Mouse (Mus musculus): ENCODE measurements around the gene Trabd2b.

The Trabd2b gene

DNA sequence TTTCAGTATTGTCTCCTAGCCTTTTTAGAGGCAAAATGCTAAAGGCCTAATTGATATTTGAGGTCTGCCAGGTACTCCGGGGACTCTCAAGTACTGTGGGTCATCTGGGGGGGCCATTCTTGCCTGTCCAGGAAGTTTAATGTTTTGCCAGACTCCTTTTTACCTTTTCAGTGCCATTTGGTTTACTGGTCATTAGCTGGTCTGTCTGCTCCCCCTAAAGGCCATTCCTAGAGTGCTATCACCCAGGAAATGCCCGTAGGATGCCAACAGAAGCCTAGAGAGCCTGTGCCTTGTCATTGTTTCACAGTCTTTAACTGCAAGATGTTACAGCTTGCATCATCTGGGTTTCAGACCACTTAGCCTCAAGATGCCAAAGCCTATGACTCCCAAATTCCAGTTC is 35.7 kb downstream of the Trabd2b start:
- no peak for DNase-seq (ENCODE audit: extremely low spot score, low spot score)

DNA sequence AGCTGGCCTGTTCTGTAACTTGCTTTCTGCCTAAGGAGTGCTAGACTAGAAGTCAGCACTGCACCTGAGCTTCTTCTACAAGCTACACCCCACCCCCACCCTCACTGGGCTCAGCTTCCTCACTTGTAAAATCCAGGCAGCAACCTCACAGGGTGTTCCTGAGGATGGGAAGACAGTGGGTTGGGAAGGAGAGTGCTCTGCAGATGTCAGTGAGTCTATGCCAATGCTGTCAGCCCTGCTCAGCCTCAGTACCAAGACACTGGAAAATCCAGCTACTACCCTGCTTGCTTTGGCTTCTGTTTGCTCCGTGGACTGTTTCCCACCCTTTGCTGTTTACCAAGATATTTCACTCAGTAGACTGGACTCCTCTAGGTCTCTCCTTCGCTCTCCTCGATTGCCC is 36.1 kb downstream of the Trabd2b start:
- no peak for DNase-seq (ENCODE audit: extremely low spot score, low spot score)

DNA sequence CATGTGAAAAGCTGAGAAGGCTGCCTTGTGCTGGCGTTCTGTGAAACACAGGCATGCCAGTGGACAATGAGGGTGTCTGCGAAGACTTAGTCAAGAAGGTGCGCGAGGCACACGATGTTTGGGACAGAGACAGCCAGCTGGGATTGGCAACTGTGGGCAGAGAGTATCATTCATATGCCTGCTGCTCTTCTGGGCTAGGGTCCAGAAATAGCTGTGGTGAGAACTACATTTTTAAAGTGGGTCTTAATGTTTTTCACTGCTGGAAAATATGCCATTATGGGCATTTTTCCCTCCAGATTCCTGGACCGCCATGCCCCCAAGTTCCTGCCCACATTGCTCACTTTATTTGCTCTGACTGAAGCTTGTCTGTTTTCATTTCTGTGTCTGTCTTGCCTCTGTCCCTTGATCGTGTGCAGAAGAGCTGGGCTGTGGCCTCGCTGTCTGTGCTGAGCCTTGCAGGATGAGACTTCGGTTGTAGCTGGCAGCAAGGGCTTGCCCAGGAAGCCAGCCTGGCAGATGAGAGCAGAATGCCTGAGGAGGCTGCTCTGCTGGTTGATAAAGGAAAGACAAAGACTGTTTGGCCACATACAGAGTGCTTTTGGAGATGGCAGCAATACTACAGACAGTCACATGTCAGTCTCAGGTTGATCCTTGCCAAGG is 42.0 kb downstream of the Trabd2b start:
- DNase-seq (ENCODE audit: extremely low spot score, low spot score), result no peak

DNA sequence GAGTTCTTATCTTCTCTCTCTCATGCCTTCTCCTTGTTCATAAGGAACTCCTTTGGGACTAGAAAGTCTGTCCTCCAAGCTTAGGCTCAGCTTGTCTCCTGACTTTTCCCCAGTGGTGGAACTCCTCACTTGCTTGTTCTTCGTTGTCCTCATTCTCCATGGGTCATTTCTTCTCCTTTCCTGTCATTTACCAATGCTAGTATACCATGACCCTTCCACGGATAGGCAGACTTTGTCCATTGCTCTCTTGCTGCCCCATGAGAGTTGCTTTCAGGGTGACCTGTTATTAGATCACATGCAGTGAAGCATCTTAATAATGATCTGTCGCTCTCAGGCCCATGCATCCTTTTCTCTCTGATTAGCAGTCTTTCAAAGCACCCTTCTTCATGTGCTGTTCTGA is 46.6 kb downstream of the Trabd2b start:
- DNase-seq (ENCODE audit: extremely low spot score, low spot score), result no peak

DNA sequence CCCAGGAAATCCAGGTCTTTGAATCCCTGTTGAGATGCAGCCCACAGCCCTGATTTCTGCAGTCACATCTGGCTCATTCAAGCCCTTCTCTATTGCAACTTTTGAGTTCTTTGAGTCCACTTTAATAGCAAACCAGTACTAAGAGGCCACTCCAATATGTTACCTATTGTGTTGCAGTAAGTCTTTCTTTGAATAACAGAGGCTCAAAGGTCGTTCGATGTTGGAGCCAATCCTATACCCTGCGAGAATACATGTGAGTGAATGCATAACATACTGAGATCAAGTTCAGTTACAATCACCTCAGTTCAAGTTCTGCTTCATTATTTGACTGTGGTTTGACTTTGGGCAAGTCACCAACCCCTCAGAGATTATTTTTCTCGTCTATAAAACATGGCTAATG is 47.5 kb downstream of the Trabd2b start:
- DNase-seq (ENCODE audit: extremely low spot score, low spot score), result no peak

DNA sequence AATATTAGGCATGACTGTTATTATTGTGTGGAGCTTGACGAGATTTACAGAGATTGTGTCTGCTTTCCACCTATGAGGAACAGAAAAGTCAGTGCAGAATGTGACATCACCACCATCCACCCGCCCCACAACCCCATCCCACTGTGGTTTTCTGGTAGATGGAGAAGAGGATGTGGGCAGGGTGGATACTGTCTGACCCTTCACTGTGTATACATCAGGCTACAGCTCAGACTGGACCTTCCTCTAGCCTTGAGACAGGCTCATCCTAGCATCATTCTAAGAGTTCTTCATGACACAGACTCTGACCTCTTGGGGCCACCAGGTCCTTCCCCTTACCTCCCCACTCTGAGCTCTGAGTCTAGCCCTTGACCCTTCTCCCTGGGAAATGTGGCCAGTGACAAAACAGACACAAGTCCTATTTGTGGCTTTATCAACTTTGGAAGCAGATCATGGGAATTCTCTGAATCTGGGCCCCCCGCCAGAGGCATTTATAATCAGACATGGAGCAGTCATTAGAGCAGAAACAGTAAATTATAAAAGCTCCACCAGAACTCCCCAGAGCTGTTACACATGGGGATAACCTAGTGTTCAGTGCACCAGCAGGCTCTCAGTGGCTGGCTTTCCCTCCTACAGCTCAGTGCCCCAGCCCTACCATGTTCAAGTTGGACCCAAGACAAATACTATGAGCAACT is 48.1 kb downstream of the Trabd2b start:
- no peak for DNase-seq (ENCODE audit: extremely low spot score, low spot score)

DNA sequence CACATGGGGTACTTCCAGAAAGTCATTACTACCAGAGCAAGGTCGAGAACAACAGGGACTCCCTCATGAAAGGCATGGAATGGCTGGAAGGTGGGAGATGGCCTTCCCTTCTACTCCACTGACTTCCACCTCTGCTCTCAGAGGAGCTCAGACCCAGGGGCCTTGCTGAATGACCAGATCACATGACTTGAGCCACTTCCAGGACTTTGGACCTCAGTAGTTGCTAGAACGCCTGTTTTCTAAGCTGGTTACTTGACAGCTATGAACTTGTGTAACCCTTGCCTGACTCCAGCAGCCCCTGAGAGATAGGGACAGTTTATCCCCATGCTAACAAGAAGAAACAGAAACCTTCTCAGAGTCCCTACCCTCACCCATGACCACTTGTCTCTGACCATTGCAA is 50.6 kb downstream of the Trabd2b start:
- DNase-seq (ENCODE audit: extremely low spot score, low spot score), result no peak

DNA sequence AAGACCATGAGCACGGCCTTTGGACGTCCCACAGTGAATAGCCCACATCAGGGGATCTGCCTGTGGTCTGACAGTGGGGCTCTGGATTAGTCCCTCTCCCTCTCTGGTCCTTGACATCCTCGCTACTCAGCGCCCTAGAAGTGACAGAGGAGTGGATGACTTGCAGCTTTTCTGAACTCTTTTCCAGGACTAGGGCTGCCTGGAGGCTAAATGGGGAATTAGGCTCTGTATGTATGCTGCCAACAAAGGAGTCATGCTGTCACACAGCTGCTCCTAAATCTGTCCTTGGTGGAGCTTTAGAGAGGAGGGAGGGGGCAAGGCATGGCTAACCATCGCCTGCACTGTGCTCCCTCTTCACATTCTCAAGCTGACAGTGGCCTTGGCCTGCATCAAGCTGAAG is 53.1 kb downstream of the Trabd2b start:
- DNase-seq (ENCODE audit: extremely low spot score, low spot score), result no peak

DNA sequence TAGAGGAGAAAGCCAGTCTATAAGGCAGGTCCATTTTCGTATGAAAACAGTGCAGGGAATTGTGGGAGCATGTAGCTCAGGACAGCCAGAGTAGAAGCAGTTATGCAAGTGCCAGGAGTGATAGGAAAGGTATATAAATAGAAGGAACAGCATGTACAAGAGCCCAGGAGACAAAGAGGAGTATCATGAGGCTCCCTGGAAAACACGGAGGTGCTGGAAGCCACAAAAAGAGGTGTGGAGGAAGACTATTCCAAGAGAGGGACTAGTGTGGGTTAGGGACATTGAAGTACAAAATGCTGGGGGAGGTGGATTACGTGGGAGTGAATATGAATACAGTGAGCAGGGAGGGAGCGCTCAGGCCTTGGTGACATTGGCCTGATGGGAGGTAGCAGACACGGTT is 53.9 kb downstream of the Trabd2b start:
- no peak for DNase-seq (ENCODE audit: extremely low spot score, low spot score)

DNA sequence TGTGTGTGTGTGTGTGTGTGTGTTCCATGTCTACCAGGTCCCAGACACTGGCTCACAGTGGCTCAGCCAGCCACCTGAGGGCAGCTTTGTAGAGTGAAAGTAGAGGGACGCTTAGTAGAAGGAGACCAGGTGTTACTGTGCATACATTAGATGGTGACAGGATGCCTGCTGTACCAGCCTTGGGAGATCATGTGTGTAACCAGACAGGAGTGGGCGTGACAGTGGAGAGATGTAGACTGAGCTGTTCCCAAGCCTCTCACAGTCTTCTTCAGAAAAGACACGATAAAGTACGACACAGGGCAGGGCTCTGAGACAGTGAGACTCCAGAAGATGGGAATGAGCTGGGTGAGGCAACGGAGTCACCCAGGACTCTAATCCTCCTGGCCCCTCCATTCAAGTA is 54.6 kb downstream of the Trabd2b start:
- DNase-seq (ENCODE audit: extremely low spot score, low spot score), result no peak

DNA sequence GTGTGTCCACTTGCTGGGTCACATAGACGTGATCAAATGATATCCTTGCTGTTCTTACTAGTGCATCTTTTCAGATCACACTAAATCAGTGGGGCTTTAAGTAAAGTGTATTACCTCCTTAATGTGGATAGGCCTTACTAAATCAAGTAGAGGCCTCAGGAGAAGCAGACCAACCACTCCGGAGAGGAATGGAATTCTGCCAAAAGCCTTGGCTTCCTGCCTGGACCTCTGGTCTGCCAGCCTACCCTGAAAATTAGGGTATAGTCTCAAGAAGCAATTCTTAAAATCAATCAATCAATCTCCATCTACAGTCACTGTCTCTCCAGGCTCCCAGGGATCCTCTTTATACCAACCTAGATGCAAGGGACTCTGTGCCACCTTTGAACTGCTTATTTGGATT is 59.1 kb downstream of the Trabd2b start:
- DNase-seq (ENCODE audit: extremely low spot score, low spot score), result no peak

DNA sequence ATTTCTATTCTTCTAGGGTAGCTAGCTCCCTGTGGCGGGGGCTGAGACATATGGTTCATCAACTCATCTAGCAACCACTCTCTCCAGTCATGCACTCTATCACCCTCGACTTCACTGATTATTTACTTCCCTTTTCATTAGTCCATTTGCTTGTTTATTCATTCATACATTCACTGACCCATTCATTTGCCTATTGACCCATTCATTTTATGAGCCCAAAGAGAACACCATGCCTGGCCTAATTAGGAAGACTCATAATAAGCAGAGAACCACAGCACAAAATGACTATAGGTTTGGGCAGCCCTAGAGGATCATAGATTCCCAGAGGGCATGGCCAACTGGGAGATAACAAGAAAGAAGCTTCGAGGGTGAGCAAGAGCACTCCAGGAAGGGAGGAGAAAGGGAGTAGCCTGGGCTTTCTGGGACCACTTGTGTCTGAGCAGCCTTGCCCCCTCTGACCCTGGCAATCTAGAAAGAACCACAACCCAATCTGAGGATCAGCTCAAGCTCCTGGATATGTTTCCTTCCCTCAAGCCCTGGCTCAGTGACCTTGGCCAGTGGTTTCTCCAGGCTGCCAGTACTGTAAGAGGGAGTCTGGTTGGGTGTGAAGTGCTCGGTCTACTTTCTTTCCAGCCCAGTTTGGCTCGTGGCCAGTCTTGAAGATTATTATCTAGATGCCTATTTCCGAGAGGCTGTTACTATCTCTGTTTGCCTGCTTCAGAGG is 61.0 kb downstream of the Trabd2b start:
- DNase-seq (ENCODE audit: extremely low spot score, low spot score), result no peak

DNA sequence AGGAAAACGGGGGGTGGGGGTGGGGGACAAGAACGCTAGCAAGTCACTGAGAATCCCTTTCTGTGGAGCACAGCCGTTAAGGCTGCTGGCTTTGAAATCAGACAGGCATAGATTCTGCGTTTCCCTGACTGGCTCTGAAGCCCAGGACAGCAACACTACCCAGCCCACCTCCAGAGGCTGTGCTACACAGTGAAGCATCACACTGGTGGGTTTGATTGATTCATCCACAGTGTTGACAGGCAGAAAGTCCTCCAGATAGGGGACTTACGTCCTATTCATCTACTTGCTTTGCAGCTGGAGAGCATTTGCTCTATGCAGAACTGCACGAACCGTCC is 61.5 kb downstream of the Trabd2b start:
- no peak for DNase-seq (ENCODE audit: extremely low spot score, low spot score)

DNA sequence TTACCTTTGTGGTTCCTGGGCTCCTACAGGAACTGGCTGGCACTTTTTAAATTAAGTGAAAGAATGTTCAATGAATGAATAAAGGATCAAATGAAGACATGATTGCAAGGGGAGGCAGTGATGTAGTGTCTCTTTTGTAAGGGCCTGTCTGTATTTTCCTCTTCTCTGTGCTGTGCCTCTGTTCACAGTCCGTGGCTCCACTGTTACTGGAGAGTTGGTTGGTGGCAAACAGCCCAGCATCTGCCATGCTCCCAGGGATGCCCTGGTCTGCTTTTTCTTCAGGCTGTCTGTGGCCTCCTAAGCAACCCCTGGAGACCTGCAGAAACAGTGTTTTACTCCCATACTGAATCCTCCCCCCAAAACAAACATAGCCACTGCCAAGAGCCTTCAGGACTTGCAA is 63.4 kb downstream of the Trabd2b start:
- no peak for DNase-seq (ENCODE audit: extremely low spot score, low spot score)

DNA sequence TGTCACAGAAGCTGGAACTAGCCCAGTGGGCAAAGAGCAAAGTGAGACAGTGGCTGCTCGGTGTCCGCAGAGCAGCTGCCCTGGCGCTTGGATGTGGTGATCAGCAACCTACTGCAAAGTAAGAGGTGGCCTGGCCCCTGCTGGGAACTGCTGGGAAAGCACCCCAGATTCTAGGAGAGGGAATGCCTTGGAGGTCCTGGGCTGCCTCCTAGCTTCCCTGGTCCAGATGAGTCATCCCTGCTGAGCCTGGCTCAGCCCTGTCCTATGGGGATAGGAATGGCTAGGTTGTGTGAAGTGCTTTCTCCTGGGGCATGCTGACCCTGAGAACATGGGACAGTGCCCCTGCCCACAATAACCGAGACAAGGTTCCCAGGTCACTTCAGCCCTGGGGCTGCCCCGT is 65.6 kb downstream of the Trabd2b start:
- DNase-seq (ENCODE audit: extremely low spot score, low spot score), result no peak

DNA sequence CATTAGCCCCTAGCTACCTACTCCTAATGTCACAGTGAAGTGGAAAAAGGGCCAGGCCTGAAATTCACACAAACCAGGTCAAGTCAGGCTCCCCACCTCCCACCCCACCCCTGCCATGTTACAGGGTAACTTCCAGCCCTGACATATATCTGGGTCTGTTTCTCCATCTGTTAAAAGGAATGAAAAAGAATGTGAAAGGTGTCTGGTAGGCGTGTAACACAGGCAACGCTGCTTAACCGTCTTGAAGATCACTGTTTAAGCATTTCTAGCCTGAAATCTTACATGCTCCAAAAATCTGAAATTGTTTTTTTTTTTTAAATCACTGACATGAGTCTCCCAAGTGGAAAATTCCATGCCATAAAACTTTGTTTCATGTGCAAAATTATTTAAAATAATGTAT is 69.8 kb downstream of the Trabd2b start:
- DNase-seq (ENCODE audit: extremely low spot score, low spot score), result no peak

DNA sequence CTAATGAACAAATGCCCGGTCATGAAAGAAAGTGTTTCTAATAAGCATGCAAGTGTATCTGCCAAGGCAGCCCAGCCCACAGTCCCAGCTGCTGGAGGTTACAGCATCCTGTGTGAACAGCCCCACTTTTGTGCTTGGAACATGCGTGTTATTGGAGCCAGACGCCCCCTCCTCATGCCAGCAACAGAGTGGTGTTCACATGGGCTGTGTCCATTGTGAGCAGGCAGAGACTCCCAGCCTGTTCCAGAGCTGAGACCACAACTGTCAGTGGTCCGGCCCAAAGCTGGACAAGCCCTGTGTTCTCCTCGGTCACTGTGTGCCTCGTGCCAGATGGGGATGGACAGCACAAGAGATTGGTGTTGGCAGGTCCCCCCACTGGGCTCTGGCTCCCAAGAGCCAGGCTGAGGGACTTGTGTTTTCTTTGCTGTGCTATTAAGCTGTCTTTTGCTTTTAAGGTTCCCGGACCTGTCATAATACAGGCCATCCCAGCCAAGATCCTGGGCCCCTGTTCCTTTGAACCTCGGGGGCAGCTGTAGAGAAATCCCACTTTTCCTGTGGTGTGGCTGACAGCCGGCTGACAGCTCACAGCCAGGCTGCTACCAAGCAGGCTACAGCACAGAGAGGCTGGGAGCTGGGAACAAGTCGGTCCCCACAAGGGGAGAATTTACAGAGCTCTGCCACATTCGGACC is 70.7 kb downstream of the Trabd2b start:
- no peak for DNase-seq (ENCODE audit: extremely low spot score, low spot score)

DNA sequence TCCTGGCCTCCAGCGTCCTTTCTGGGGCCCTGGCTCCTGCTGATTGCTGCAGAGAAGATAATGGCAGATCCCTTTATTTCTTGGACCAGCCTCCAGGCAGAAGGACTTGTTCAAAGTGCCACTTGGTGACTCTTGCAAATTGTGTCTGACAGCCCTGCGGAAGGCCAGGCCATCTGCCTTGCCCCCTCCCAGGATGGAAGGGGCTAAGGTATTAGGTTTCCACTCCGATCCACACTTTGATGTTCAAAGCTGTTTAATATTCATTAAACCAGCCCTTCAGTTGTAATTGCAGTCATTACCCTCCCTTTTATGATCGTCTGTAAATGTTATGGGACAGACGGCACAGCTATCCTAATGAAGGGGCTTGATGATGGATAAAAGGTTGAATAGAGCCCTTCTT is 75.0 kb downstream of the Trabd2b start:
- DNase-seq (ENCODE audit: extremely low spot score, low spot score), result no peak

DNA sequence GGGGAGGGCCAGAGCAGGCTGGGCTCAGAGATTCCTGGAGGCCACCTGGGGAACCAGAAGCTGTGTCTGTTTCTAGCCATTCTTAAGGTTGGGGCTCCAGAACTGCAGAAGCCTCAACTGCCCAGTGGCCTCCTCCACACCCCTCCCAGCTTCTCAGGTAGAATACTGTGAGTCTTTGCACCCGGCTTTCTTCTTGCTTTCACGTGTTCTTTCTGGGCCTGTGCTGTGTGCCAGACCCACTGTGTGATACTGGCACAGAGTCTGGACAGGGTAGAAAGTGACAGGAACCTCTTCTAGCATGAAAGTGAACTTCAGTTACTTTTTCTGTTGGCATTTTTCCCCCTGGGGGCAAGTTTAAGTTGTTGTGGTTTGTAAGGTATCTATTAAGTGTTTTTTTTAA is 77.6 kb downstream of the Trabd2b start:
- no peak for DNase-seq (ENCODE audit: extremely low spot score, low spot score)

DNA sequence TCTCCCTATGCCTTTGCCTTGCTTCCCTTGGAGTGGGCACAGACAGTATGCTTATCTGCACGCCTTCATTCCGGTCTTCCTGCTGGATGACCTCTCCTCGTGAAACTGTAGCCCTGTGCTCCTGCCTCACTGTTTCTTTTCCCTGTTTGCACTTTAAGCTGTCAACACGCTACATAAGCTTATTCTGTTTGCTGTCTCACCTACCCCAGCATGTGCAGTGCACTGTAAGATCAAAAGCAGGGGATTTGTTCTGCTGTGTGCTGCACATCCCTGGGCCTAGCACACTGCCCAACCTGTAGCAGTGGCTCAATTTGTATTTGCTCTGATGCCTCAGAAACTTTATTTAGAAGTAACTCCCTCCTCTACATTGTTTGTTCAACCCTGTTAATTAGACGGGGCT is 79.5 kb downstream of the Trabd2b start:
- DNase-seq (ENCODE audit: extremely low spot score, low spot score), result no peak

DNA sequence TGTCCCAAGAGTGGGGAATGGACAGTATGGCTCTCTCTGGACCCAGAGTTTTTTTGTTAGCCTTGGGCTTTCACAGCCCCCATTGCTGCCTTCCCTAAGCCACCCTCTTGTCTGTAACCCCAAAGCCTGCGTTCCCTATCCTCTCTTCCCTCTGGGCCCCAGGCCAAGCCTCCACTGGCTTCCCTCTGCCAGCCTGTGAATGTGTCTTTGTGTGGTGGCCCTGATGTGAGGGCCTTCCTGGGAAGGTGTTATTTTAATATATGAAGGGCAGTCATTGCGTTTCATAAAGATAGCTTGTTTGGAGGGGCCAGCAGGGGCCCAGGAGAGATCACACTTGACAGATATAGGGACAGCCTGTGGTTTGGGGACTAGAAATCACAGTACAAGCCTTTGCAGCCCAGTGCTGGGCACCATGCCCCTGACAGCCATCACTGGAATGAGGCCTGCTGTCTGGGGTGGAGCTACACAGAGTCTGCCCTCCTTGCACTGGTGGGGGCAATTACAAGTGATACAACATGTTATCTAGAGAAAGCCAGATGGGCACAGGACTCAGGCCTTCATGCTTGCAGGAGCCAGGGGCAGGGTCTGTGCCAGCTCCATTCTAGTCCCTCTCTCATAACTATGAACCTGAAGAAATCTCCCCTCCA is 80.5 kb downstream of the Trabd2b start:
- no peak for DNase-seq (ENCODE audit: extremely low spot score, low spot score)

DNA sequence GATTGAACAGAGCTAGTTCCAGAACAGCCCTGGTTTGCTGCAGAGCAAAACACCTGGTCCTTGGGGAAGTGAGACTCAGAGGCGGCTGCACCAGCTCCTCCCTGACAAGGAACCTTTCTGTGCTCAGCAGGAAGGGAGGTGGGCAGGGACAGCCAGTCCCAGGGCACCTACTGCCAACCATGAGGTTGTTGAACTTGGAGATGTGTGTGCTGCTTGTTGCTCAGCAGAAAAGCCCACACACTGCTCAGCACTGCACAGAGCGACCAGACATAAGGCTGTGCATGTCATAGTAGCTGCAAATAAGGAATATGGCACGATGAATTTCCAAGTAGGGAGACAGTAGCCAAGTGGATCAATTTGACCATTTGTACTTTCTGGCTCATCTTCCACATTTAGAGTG is 81.2 kb downstream of the Trabd2b start:
- DNase-seq (ENCODE audit: extremely low spot score, low spot score), result no peak

Data from neural tube, embryonic 10.5 days (tissue).